Mouse (Mus musculus): Measurements from ENCODE around the gene Olfr70.

Gene Olfr70

GRCm38 (mm10) chr4:43709869-43710268 lies 9.3 kb upstream of the Olfr70 start, which contains the start of gene Olfr71:
Gene Olfr71, minus strand, starts transcription at chr4:43710255.
- no peak for DNase-seq

- no peak for DNase-seq
Measured at GRCm38 (mm10) chr4:43705991-43706390, 5.4 kb upstream of the Olfr70 start.

DNA sequence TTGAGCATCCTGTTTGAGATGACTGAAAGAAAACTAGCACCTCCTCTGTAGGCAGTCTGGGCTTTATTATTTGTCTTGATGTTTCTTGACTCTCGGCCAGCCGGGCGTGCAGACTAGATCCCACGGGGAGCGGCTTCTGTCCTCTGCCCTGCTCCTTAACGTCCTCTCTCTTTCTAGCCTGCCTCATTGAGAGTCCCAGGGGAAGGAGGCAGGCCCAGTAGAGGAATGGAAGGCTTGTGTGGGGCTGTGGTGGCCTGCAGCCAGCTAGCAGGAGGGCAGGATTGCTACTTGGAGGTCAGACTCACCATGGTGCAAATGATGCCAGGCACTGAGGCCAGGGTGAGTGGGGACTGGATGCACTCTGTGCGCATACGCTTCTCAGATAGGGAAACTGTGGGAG lies 3.2 kb upstream of the Olfr70 start:
- DNase-seq = no peak

DNA sequence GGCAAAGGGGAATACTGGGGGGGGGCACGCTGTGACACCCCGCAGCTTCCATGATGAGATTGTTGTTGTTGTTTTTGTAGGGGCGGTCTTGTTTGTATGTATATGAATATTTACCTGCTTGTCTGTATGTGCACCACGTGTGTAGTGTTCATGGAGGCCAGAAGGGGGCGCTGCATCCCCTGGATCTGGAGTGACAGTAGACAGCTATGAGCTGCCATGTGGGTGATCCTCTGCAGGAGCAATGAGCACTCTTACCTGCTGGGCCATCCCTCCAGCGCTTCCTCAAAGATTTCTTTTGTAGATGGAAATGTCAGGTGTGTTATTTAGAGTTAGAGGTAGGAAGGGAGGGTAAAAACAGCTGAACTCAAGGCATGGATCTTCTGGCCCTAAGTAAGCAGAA lies 2.8 kb upstream of the Olfr70 start:
- DNase-seq = no peak

DNA sequence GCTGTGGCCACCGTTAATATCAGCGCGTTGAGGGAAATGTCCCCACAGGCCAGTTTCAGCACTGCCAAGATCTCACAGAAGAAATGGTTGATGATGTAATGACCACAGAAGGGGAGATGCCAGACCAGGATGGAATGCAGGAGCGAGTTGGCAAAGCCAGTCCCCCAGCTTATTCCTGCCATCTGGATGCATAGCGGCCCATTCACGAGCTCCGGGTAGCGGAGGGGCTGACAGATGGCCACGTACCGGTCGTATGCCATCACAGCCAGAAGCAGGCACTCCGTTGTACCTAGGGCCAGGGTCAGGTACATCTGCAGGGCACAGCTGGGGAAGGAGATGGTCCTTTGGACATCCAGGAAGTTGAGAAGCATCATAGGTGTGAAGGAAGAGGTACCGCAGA lies 4.0 kb downstream of the Olfr70 start:
- DNase-seq = no peak

GRCm38 (mm10) chr4:43695249-43695671 lies 5.3 kb downstream of the Olfr70 start:
- DNase-seq = no peak

DNA sequence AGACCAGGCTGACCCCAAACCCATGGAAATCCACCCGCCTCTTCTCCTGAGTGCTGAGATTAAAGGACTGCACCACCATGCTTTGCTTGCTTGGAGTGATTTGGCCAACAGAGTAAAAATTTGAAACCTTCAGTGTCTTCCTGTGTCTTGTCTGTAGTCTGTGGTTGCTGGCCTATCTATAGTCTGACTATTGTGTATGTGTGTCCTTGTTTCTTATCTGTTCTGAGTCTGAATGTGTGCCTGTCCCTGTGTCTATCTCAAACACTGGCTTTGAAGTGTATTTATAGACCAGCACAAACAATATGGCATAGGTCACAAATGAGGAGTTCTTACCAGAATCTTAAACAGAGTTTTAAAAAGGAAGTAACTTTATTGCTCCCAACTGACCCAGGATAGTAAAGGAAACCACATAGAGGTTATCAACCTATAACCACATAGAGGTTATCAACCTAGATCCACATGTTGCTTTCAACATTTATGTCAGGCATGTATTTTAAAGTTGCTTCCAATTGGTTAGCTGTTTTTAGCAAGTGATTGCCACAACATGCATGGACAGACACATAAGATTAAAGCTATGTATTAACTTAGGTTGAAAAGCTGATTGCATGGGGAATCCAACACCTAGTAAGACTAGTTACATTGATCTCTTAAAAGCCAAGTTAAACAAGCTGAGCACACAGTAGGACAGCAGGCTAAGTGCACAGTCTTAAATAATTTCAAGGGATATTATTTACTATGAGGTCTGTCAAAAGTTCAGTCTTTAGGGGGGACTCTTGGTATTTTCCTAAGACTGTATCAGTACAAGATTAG lies 6.0 kb downstream of the Olfr70 start:
- no peak for DNase-seq

DNA sequence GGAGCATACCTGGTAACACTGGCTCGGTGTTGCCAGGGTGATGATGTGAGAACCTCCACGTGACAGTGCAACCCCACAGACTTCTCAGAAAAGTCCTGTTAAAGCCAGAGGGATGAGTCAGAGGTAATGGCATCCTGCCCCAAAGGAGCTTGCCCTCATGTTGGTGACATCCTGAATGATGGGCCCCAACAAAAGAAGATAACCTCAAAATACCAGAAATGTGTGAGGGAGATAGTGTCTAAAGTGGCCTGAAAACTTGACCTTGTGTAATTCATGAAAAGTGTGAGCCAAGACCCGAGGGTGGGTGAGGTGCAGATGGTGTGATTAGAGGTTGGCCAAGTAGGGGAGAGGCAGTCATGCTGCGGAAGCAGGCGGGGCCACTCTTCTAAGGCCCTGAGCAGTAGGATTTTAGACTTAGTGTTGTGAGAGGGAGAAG lies 6.8 kb downstream of the Olfr70 start:
- DNase-seq = no peak

- DNase-seq = no peak
Measured at GRCm38 (mm10) chr4:43691026-43691425, 9.6 kb downstream of the Olfr70 start.

DNA sequence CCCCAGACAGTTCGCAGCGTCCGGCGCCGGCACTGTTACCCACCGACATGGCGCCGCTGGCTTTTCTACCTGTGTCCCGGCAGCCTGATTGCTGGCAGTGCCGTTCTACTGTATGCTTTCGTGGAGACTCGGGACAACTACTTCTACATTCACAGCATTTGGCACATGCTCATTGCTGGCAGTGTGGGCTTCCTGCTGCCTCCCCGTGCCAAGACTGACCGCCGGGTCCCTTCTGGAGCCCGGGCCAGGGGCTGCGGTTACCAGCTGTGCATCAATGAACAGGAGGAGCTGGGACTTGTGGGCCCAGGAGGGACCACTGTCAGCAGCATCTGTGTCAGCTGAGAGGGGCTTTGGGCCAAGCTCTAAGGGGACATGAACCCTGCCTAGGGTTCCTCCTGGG lies 10.6 kb downstream of the Olfr70 start:
- DNase-seq = no peak

DNA sequence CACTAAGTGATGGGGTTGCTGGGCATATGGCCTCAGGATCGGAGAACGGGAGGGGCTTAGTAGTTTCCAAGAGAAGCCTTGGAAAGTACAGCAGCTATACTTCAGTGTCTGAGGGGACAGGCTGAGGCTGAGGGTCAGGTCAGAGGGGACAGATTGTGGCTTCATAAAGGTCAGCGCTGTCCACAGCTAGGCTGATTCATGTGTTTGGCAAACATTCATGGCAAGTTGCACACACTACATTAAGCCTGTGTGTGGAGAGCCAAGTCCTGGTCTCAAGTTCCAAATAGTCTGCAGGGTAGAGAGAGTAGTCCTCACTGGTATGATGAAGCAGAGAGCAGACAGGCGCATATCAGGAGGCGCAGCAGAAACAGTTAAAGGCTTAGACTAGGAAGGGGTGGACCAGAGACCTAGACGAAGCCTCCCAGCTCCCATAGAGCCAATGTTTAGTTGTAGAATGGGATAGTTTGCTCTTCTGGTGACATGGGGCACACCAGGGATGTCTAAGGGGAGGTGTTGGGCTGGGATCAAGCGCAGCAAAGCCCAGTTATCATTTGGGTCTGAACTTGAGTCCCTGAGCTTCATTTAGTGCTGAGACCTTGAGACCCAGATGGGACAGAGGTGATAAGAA lies 21.1 kb downstream of the Olfr70 start:
- no peak for DNase-seq

DNA sequence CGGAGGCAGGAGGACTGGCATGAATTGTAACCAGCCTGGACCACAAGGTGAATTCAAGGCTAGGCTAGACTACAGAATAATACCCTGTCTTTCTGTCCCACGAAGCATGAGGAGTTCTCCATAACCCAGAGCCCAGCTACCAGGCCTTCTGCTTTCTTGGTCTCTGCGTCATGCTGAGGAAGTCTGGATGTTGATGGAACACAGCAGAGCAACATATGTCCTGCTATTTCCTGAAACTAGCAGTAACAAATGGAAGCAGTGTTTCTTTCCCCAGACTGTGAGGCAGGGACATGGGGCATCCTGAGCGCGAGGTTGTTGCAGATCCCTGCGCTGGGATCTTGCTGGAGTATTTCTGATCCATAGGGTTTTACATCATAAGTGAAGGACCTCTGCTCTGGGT lies 22.1 kb downstream of the Olfr70 start:
- no peak for DNase-seq

DNA sequence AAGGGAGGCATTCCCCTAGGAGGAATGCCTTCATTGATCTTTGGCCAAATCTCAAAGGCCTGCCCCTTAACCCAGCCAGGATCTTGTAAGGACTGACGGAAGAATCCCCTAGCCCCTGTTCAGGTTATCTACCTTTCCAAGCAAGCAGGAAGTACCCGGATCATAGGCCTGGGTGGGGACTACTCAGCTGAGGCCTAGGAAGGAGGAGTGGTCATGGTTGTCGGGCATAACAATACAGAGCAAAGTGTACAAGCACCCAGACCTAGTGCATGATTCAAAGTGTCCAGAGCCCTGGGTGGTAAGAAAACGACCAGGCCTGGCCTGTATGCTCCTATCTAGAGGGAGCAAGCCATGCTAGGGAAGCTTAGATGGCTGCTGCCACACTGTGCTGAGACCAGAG lies 25.0 kb downstream of the Olfr70 start:
- no peak for DNase-seq

DNA sequence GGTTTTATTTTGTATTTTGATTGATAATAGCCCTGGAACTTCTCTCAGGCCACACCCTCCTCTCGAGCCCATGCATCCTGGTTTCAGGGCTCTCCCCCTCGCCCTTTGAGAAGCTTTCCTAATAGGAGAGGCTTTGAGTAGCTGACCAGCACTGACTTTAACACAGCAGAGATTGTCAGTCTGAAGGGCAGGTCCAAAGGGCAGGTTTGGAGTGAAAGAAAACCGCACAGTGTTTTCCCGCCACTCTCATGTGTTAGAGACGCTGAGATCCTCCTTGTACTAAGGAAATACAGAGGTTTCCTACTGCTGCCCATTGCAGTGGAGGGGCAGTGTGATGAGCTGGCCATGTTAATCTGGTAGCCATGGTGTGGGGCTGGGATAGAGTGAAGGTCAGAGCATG lies 25.6 kb downstream of the Olfr70 start:
- DNase-seq = no peak

DNA sequence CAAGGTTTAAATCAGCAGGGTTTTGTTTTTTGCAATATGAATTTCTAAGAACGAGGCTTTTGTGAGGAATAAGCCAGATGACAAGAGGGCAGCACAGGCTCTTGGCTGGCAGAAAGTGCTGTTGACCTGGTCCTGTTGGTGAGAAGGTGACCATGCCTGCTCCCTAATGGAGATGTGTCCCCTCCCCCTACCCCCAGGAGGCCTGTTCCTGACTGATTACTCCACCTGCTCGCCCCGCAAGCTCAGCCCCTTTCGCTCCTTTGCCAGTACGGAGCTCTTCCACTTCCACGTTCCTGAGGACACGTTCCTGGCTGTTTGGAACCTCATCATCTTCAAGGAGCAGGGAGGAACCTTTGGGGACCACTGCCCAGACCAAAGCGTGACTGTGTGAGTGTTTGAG lies 26.9 kb downstream of the Olfr70 start:
- no peak for DNase-seq

DNA sequence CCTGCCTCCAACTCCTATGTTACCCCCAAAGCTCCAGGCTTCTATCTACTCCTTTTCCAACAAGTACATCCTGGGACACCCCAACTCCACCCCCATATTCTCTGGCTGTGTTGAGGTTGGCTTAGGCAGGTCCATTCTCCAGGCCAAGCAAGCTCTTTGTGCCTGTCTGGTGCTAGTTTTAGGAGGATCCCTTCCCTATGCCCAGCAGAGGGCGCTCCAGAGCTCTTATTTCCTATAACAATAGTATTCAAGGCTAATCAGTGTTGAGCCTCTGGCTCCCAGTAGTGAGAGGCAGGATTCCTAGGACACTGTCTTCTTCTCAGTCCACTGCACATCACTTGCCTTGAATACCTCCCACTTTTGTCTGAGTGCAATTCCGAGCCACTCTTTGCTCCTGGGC lies 28.5 kb downstream of the Olfr70 start:
- DNase-seq = peak; percentile 74

DNA sequence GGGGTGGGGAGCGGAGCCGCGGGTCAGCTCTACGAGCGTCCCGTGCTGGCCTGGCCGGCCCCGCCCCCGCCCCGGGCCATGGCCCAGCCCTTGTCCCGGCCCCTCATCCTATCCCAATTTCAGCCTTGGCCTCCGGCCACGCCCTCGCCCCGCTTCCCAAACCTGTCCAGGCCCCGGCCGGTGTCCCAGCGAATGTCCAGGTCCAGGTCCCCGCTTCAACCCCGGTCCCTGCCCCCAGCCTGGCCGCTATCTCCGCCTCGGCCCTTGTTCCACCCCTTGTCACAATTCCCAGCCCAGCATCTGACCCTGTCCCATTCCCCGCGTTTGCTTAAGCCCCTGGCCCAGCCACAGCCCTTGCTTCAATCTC lies 31.2 kb downstream of the Olfr70 start:
- no peak for DNase-seq

DNA sequence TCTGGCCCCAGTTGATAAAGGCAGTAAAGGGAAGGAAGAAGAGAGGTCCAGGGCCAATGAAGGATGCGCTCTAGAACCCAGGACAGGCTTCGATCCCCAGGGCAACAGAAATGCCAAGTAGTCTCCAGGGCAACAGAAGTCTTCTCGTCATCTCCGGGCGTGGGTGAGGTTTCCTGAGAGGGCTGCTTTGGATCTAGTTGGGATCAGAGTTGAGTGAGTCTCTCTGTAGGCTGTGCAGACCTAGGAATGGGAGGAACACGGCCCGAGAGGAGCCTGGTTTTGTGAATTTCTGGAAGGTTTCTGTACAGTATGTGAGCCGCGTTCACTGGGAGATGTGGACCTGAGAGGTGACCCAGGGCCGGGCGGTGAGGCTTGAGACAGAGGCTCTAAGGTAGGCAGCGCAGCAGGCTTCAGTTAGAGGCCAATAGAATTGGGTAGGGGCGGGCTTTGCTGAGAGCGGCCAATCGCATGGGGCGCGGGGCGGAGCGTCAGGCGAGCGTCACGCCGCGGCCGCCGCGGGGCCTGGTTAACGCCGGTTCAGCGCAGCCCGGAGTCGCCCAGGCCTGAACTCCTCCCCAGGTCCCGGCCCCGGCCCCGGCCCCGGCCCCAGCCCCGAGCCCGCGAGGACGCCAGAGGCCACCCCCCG lies 31.7 kb downstream of the Olfr70 start, which contains the start of the genes Tmem8b and Fam221b:
Gene Tmem8b, plus strand, starts transcription at position 190 of the 646 bp plus-strand sequence.
Gene Fam221b, minus strand, starts transcription at position 364 of the 646 bp plus-strand sequence.
- peak; percentile 92 for DNase-seq

DNA sequence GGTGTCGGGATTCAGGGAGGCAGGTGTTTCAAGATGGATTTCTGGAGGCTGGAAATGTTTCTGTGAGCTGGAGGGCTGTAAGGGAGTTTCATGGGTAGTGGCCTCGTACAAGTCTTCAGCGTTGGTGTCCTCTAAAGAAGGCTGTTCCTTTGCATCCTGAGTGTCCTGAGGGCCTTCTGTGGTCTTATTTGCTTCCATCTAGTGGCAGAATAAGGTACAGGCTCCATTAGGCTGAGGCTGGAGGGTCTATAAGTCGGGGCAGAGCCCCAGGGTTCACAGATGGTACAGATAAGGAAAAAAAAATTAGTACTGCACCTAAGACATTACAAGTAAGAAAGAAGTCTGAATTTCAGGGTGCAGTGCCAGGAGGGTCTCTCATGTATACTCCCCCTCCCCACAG lies 34.2 kb downstream of the Olfr70 start:
- peak; percentile 7 for DNase-seq

DNA sequence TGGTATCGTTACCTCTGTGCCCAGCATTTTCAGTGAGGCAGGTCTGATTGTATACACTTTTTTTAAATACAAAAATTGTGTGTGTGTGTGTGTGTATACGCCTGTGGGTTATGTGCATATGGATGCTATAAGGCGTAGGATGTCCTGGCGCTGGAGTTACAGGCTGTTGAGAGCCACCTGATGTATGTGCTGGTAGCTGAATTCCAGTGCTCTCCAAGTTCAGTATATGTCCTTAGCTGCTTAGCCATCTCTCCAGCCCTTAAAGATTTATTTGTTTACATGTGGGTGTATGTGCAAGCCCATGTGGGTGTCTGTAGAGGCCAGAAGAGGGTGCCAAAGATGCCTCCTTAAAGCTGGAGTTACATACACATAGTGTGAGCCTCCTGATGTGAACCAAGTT lies 43.5 kb downstream of the Olfr70 start:
- no peak for DNase-seq

GRCm38 (mm10) chr4:43656339-43657109 lies 44.1 kb downstream of the Olfr70 start, which contains the start of gene Hint2:
Gene Hint2, minus strand, starts transcription at chr4:43656466.
- DNase-seq = peak; percentile 93

DNA sequence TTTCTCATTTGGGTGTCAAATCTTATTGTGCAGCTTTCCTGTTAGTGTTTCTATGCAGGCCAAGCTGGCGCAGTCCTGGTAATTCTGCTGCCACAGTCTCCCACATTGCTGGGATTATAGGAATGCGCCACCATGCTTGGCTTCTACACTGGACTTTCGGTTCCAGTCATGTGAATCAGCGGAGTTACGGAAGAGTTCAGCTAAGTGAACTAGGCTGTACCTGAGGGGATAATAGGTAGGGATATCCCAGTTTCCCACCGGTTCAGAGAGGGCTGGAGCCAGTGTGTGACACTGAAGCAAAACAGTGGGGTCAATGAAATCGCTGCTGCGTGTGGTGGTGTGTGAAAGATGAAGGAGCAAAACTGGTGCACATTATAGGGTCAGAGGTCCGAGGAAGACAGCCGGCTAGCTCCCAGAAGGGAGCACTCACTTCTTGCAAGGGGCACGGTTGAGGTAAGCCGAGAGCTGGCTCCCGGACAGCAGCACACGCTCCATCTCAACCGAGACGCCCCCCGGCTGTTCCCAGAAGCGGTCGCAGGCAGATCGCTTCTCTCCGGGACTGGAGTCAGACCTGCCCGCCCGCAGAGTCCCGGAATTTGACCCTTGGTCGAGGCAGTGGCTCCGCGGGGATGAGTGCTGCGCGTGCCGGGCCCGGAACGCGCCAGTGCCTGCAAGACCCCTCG lies 44.8 kb downstream of the Olfr70 start:
- DNase-seq = no peak
